Mouse (Mus musculus): ENCODE data around the gene Fam117b. TPM values are rescaled to one million over a fixed set of nuclear protein-coding genes. Genes with fewer than 3 reads are reported as not detected.

Fam117b gene
- total RNA-seq, 2 experiments from 2014 or later: 22.3 to 30.0 TPM

DNA sequence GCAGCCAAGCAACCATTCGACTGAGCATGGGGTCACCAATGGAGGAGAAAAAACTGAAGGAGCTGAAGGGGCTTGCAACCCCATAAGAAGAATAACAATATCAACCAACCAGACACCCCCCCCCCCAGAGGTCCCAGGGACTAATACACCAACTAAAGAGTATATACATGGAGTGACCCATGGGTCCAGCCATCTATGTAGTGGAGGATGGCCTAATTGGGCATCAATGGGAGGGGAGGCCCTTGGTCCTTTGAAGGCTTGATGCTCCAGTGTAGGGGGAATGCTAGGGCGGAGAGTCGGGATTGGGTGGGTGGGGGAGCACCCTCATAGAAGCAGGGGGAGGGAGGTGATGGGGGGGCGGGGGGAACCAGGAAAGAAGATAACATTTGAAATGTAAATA, 34.7 kb downstream of the Fam117b start:
- no peak for ATAC-seq (replicated peaks; ENCODE audit: low FRiP score, low TSS enrichment, poor library complexity, severe bottlenecking)

DNA sequence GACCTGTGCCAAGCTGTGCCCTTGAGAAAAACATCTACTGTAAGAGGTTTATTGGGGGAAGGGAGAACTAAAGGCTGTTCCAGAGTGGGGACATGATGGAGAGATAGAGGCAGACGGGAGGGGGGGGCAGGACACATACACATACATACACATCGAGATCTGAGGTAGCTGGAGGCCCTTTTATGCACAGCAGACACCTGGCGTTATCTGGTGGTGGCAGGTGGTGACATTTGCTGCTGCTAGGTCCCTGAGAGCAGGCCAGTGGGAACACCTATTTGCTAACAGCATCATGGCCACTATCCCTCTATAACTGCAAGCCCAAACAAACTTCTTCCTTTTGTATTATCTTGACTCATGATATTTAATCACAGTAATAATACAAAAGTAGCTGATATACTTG, 44.4 kb downstream of the Fam117b start:
- ATAC-seq (replicated peaks; ENCODE audit: low FRiP score, low TSS enrichment, poor library complexity, severe bottlenecking): peak; percentile 34; the same call in 1 of the 2 replicates

DNA sequence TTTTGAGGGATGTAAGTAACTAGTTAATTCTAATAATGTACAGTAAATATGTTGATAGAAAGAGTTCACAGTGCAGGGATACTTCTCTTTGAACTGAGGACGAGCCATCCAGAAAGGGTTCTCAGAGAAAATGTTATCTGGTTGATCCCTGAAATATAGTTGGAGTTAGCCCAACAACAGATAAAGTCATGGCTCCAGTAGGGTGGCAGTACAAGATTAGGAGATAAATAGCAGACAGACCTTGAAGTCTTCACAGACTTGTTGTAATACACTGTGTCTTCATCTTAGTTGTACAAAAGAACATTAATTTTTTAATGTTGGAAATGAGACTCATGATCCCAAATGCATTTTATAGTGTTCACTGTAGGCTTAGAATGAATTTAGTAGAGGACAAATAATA, 47.1 kb downstream of the Fam117b start:
- ATAC-seq (replicated peaks; ENCODE audit: low FRiP score, low TSS enrichment, poor library complexity, severe bottlenecking): peak; percentile 73

DNA sequence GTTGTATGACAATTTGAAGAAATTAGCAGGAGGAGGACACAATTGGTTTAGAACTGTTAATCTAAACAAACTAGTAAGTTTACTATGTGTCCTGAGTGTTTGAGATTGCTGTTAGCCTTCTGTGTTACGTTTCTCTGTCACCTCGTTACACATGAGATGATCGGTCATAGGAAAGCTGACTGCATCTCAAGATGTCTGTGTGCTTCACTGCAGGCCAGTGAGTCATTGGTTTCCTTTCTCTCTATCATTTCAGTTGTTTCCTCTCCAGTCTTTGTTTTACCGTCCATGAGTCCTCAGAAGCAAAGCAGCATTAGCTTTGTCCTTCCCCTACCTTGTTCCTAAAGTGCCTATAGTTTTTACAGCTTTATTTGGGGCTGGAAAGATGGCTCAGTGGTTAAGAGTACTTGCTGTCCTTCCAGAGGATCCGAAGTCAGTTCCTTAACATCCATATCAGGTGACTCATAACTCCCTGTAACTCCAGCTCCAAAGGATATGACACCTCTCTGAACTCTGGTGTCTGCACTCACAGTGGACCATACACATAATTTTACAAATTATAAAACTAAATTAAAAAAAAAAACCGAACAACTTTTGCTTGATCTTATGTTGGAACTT, 53.5 kb downstream of the Fam117b start:
- ATAC-seq (replicated peaks; ENCODE audit: low FRiP score, low TSS enrichment, poor library complexity, severe bottlenecking): no peak

DNA sequence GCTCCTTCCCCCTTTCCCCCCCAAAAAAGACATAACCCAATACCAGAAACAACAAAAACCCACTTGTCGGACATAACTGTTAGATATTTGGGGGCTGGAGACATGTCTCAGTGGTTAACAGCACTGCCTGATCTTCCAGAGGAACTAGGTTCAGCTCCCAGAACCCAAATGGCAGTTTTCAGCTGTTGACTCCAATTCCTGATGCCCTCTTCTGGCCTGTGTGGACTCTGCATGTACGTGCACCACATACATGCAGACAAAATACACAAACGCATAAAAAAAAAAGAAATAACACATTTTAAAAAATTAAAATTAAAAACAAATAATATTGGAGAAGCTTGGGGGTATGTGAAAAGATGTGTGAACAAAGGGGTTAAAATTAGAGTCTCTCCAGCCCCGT, 54.5 kb downstream of the Fam117b start:
- ATAC-seq (replicated peaks; ENCODE audit: low FRiP score, low TSS enrichment, poor library complexity, severe bottlenecking): no peak

DNA sequence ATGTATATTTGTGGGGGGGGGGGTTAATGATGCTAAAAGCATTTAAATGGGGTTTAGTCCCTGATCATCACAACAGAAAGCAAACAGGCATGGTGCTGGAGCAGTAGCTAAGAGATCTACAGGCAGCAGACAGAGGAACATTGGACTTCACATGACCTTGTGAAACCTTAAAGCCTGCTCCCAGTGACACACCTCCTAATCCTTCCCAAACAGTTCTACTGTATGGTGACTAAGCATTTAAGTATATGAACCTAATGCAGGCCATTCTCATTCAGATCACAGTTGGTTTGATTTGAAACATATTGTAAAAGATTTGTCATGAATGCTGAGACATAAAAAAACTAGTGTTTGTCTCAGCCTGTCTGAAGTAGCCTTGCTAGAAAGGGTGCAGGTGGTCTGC, 73.8 kb downstream of the Fam117b start:
- ATAC-seq (replicated peaks; ENCODE audit: low FRiP score, low TSS enrichment, poor library complexity, severe bottlenecking): no peak

DNA sequence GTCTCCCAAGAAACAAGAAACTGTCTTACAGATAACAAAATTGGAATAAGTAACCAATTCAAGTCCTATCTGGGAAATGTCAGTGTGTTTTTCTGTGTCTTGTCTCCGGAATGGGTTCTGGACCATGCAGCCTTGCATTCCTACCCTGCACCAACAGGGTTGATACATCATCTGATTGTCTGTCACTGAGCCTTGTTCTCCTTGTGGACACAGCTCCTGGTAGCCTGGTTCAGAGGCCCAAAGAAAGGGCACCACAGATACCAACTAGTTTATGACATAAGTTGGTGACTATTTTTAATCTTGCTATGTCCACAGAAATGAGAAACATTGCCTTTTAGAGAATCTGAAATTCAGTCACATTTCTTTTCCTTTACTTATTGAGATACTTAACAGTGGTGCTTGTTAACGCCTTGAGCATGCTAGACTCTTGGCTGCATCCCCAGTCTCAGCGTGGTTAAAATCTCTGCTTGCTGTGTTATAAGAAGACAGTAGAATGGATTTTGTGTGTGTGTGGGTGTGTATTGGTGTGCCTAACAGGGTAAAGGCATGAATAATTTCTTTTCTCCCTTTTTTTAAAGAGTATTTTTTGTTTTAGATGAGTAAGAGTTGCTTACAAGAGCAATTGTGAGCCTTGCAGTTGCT, 74.7 kb downstream of the Fam117b start:
- no peak for ATAC-seq (replicated peaks; ENCODE audit: low FRiP score, low TSS enrichment, poor library complexity, severe bottlenecking)

DNA sequence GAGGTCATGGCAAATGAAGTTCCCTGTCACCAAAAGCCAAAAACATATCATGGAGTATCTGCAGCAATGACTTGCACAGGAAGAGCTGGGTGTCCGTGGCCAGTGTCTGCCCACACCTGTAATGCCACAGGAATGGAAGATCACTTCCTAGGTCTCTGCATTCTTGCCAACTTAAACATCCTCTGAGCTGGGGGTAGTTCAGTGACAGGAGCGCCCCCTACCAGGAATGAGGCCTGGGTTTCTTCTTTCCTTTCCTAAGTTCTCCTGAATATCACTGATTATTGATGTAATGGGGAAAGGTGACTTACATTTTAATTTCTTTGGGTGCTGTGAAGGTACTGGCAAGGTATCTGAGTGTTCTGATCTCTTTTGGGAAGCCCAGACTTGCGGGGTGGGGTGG, 82.8 kb downstream of the Fam117b start:
- ATAC-seq (replicated peaks; ENCODE audit: low FRiP score, low TSS enrichment, poor library complexity, severe bottlenecking): no peak

DNA sequence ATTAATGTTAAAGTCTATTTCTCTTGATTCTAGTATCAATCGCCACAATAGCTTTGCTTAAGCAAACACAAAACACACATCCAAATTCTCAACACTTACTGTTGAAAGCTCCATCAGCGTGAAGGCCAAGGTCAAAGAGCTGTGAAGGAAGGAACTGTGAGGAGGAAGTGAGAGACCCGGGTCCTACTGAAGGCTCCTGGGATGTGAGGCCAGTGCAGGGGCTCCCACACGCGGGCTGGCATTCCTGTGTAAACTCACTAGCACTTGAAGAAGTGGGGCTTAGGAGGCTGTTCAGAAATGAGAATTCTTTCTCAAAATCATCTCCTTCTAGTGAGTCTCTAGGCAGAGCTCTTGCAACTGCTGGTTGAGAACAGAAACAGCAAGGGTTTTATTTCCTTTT, 84.5 kb downstream of the Fam117b start:
- no peak for ATAC-seq (replicated peaks; ENCODE audit: low FRiP score, low TSS enrichment, poor library complexity, severe bottlenecking)

DNA sequence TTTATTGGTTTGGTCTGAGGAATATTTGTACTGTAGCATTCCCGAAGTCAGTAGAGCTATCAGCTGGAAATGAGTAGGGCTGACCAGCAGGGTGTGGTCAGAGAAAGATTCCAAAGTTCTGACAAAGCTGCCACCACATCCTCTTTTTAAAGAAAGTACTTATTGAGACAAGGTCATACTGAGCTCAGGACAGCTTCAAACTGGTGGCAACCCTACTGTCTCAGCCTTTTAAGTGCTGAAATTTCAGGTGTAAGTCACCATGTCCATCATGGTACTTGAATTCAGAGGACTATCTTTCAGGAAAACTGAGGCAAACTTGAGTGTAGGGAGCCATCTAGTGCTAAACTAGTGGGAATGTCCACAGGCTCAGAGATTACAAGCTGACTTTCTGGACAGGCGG, 87.5 kb downstream of the Fam117b start:
- ATAC-seq (replicated peaks; ENCODE audit: low FRiP score, low TSS enrichment, poor library complexity, severe bottlenecking): no peak

DNA sequence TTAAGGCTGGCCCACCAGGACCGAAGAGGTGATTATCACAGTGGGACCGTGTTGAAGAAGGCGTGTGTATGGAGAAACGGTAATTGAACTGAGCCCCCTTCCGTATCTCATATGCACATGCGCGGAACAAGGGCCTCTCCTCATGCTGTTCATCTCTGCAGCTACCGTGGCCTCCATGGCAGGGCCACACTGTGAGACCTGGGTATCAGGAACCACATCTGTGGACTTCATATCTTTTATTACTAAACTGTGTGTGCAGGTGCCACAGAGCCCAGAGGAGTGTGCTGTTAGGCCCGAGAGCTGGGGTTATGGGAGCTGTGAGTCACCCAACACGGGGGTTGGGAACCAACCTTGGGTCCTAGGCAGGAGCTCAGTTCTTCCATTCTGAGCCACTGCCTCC, 94.5 kb downstream of the Fam117b start:
- peak; percentile 78 for ATAC-seq (replicated peaks; ENCODE audit: low FRiP score, low TSS enrichment, poor library complexity, severe bottlenecking)

DNA sequence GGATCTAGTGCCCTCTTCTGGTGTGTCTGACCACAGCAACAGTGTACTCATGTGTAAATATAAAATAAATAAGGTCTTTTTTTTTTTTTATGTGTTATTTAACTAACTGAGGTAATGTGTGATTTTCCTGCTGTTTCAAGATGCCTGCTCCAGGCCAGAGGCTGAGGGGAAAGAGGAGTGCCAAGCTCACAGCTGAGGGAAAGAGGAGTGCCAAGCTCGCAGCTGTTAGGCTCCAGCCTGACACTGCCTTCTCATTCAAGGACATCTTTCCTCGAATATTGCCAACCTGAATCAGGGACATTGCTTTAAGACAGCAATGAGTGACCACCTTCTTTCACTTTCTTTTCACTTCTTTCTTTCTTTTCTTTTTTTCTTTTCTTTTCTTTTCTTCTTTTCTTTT, 95.9 kb downstream of the Fam117b start:
- no peak for ATAC-seq (replicated peaks; ENCODE audit: low FRiP score, low TSS enrichment, poor library complexity, severe bottlenecking)

DNA sequence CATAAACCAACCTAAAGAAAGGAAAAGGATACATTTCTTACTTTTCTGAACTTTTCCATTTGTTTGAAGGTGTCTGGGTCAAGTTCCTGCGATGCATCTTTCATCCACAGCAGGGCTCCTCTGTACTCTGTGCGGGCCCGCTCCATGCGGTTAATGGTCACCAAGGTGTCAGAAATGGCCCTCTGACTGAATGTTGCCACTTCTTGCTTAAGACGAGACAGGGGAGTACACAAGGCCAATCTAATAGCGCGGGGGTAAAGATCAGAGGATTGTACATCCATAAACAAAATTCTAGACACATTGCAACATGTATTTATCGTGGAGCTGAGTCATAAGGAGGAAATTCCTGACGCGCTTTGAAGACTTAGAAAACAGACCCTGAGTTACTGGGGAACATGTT, 101.0 kb downstream of the Fam117b start:
- no peak for ATAC-seq (replicated peaks; ENCODE audit: low FRiP score, low TSS enrichment, poor library complexity, severe bottlenecking)

DNA sequence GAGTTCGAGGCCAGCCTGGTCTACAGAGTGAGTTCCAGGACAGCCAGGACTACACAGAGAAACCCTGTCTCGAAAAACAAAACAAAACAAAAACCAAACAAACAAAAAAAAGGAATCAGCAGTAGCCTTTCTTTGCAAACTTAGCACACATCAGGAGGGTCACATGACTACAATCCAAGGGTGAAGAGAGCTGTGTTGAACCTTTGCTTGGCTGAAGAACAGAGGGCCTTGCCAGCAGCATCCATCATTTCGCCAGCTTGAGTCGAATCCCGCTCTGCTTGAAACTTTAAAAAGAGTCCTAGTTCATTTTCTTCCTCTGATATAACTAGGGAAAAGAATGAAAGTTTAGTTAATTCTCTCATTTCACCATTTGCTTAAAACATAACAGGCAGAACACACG, 102.7 kb downstream of the Fam117b start:
- ATAC-seq (replicated peaks; ENCODE audit: low FRiP score, low TSS enrichment, poor library complexity, severe bottlenecking): no peak

DNA sequence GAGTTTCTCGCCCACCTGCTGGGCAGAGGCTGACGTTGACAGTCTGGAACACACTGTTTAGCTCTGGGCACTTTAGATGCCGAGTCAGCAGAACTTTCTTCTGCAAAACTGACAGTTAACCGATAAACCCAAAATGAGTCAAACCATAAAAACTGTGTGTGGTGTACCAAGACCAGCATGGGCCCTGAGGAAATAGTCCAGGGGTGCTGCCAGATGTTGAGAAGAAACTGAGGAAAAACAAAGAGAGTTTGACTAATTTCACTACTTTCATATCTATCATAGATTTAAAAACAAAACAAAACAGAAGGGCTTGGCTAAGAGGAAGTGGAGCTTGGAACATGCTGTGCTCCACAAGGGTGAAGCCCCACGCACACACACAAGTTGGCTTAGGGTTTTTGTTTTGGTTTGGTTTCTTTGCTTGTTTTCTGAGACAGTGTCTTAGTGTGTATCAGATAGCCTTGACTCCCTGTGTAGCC, 103.4 kb downstream of the Fam117b start:
- no peak; the same call in 1 of the 2 replicates for ATAC-seq (replicated peaks; ENCODE audit: low FRiP score, low TSS enrichment, poor library complexity, severe bottlenecking)

DNA sequence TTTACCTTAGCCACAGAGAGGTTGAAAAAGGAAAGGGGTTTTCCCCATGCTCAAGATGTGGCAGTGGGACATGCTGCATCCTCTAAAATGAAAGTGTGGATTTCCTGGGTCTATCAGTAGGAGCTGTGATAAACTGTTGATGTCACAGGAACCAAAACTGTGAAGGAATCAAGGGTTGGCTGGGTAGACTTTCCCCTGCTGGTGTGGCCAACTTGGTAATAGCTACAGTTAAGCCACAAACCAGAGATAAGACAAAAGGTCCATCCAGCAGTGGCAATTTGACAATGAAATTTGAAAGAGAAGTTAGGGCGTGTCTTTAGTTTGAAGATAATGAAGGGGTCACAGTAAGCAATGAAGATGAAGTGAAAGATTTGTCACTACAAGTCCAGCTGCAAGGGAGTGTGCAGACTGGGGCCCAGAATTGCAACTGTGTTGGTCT, 104.2 kb downstream of the Fam117b start:
- peak; percentile 71 for ATAC-seq (replicated peaks; ENCODE audit: low FRiP score, low TSS enrichment, poor library complexity, severe bottlenecking)

Other genes with a start within 250 kb of the Fam117b start
- gene Sumo1, start 242.2 kb upstream of the Fam117b start, total RNA-seq (2014; fragmentation: Nextera tagmentation): 201 and 227 TPM in 2 replicates
- 163 and 238 TPM in 2 replicates for gene Sumo1, start 242.2 kb upstream of the Fam117b start, total RNA-seq (2017)
- gene Nop58, start 228.0 kb upstream of the Fam117b start, total RNA-seq (2014; fragmentation: Nextera tagmentation): 255 and 369 TPM in 2 replicates
- gene Nop58, start 228.0 kb upstream of the Fam117b start, total RNA-seq (2017): 2,583 and 2,929 TPM in 2 replicates
- 4.3 and 5.9 TPM in 2 replicates for gene Bmpr2, start 149.6 kb upstream of the Fam117b start, total RNA-seq (2014; fragmentation: Nextera tagmentation)
- 8.4 and 9.7 TPM in 2 replicates for gene Bmpr2, start 149.6 kb upstream of the Fam117b start, total RNA-seq (2017)
- gene Ica1l, start 130.2 kb downstream of the Fam117b start, total RNA-seq (2014; fragmentation: Nextera tagmentation): 1.2 and 2.4 TPM in 2 replicates
- gene Ica1l, start 130.2 kb downstream of the Fam117b start, total RNA-seq (2017): 2.9 and 4.8 TPM in 2 replicates
- 11.1 and 17.5 TPM in 2 replicates for gene Carf, start 185.2 kb downstream of the Fam117b start, total RNA-seq (2014; fragmentation: Nextera tagmentation)
- gene Carf, start 185.2 kb downstream of the Fam117b start, total RNA-seq (2017): 15.7 and 19.0 TPM in 2 replicates
- 77.4 and 91.1 TPM in 2 replicates for gene Wdr12, start 185.6 kb downstream of the Fam117b start, total RNA-seq (2014; fragmentation: Nextera tagmentation)
- gene Wdr12, start 185.6 kb downstream of the Fam117b start, total RNA-seq (2017): 138 and 179 TPM in 2 replicates

Measured in megakaryocyte-erythroid progenitor cell, adult 5-6 weeks (primary cell).